Mouse (Mus musculus): Measurements from ENCODE around the gene Igsf11. TPM values are rescaled to one million over a fixed set of nuclear protein-coding genes. Genes with fewer than 3 reads are reported as not detected.

The Igsf11 gene
- polyA plus RNA-seq, 1 experiment from 2014 or later: 0.16 TPM

GRCm38 (mm10) chr16:39037257-39037656 is 144.8 kb downstream of the Igsf11 start:
- WGBS: 28% methylated on average over 4 of the region's 4 CpGs
- no peaks in the 10 kb centered on the region for H3K9me3 ChIP-seq (ENCODE audit: control insufficient read depth, low read length)
- ATAC-seq (ENCODE audit: low read depth): no peak
- no peaks in the 10 kb centered on the region for H3K36me3 ChIP-seq (ENCODE audit: control insufficient read depth, insufficient read depth, low read length)
- no peaks in the 10 kb centered on the region for H3K27me3 ChIP-seq (ENCODE audit: control insufficient read depth, insufficient read depth, low read depth, low read length)
- H3K4me2 ChIP-seq (ENCODE audit: low read depth, low read length): no peak overlapping the region
- H3K27ac ChIP-seq (ENCODE audit: low read length): no peak overlapping the region
- H3K9ac ChIP-seq (ENCODE audit: low read length): no peak overlapping the region
- H3K4me1 ChIP-seq (replicated peaks; ENCODE audit: control insufficient read depth, insufficient read depth, low read length): no peaks in the 10 kb centered on the region
- H3K4me3 ChIP-seq (ENCODE audit: low read length): no peak overlapping the region

- H3K27ac ChIP-seq (ENCODE audit: low read length): no peak overlapping the region
- no peaks in the 10 kb centered on the region for H3K27me3 ChIP-seq (ENCODE audit: control insufficient read depth, insufficient read depth, low read depth, low read length)
- H3K9ac ChIP-seq (ENCODE audit: low read length): no peak overlapping the region
- H3K36me3 ChIP-seq (ENCODE audit: control insufficient read depth, insufficient read depth, low read length): no peaks in the 10 kb centered on the region
- WGBS: 55% methylated on average over 5 of the region's 5 CpGs
- no peak for ATAC-seq (ENCODE audit: low read depth)
- H3K9me3 ChIP-seq (ENCODE audit: control insufficient read depth, low read length): no peaks in the 10 kb centered on the region
- no peaks in the 10 kb centered on the region for H3K4me1 ChIP-seq (replicated peaks; ENCODE audit: control insufficient read depth, insufficient read depth, low read length)
- H3K4me3 ChIP-seq (ENCODE audit: low read length): no peak overlapping the region
- no peak overlapping the region for H3K4me2 ChIP-seq (ENCODE audit: low read depth, low read length)
These were observed 151.9 kb downstream of the Igsf11 start for GRCm38 (mm10) chr16:39044381-39044780.

DNA sequence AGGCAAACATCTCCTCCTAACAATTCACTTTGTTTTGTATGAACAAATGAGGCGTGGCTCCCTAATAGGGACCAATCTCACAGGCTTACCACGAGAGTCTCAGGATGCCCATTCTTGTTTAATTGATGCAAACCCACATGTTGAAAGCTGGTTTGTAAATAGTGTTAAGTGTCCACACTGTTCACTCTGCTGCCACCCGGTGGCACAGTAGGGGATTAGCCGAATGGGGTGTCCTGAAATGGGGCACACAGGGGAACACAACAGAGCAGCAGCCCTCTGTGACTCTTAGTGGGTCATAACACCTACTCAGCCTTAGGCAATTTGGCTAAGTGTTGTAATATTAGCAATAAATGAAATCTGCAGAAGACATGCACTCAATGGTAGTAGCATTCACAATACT is 156.4 kb downstream of the Igsf11 start:
- Histone ChIP-seq H3K4me2 (ENCODE audit: low read depth, low read length) (no peak overlapping the region), H3K4me1 (replicated peaks; ENCODE audit: control insufficient read depth, insufficient read depth, low read length) (no peaks in the 10 kb centered on the region), H3K27me3 (ENCODE audit: control insufficient read depth, insufficient read depth, low read depth, low read length) (no peaks in the 10 kb centered on the region), H3K27ac (ENCODE audit: low read length) (no peak overlapping the region), H3K4me3 (ENCODE audit: low read length) (no peak overlapping the region), H3K9ac (ENCODE audit: low read length) (no peak overlapping the region), H3K9me3 (ENCODE audit: control insufficient read depth, low read length) (no peaks in the 10 kb centered on the region), H3K36me3 (ENCODE audit: control insufficient read depth, insufficient read depth, low read length) (no peaks in the 10 kb centered on the region)
- 7% methylated on average over 4 of the region's 4 CpGs for WGBS
- ATAC-seq (ENCODE audit: low read depth): no peak

GRCm38 (mm10) chr16:39052971-39053370 is 160.5 kb downstream of the Igsf11 start:
- no peak overlapping the region for H3K27ac ChIP-seq (ENCODE audit: low read length)
- no peaks in the 10 kb centered on the region for H3K36me3 ChIP-seq (ENCODE audit: control insufficient read depth, insufficient read depth, low read length)
- H3K27me3 ChIP-seq (ENCODE audit: control insufficient read depth, insufficient read depth, low read depth, low read length): no peaks in the 10 kb centered on the region; the same call in 1 of the 2 replicates
- H3K4me3 ChIP-seq (ENCODE audit: low read length): no peak overlapping the region
- no peaks in the 10 kb centered on the region for H3K9me3 ChIP-seq (ENCODE audit: control insufficient read depth, low read length)
- H3K9ac ChIP-seq (ENCODE audit: low read length): no peak overlapping the region
- no peak for ATAC-seq (ENCODE audit: low read depth)
- WGBS: 0% methylated on average over 2 of the region's 2 CpGs
- no peak overlapping the region for H3K4me2 ChIP-seq (ENCODE audit: low read depth, low read length)
- no peaks in the 10 kb centered on the region for H3K4me1 ChIP-seq (replicated peaks; ENCODE audit: control insufficient read depth, insufficient read depth, low read length)

GRCm38 (mm10) chr16:39053779-39054178 is 161.3 kb downstream of the Igsf11 start:
- H3K36me3 ChIP-seq (ENCODE audit: control insufficient read depth, insufficient read depth, low read length): no peaks in the 10 kb centered on the region
- H3K4me3 ChIP-seq (ENCODE audit: low read length): no peak overlapping the region
- H3K9ac ChIP-seq (ENCODE audit: low read length): no peak overlapping the region
- H3K27ac ChIP-seq (ENCODE audit: low read length): no peak overlapping the region
- no peaks in the 10 kb centered on the region for H3K4me1 ChIP-seq (replicated peaks; ENCODE audit: control insufficient read depth, insufficient read depth, low read length)
- ATAC-seq (ENCODE audit: low read depth): no peak
- no peaks in the 10 kb centered on the region for H3K9me3 ChIP-seq (ENCODE audit: control insufficient read depth, low read length)
- 55% methylated on average over 2 of the region's 2 CpGs for WGBS
- H3K4me2 ChIP-seq (ENCODE audit: low read depth, low read length): no peak overlapping the region
- no peaks in the 10 kb centered on the region; the same call in 1 of the 2 replicates for H3K27me3 ChIP-seq (ENCODE audit: control insufficient read depth, insufficient read depth, low read depth, low read length)

DNA sequence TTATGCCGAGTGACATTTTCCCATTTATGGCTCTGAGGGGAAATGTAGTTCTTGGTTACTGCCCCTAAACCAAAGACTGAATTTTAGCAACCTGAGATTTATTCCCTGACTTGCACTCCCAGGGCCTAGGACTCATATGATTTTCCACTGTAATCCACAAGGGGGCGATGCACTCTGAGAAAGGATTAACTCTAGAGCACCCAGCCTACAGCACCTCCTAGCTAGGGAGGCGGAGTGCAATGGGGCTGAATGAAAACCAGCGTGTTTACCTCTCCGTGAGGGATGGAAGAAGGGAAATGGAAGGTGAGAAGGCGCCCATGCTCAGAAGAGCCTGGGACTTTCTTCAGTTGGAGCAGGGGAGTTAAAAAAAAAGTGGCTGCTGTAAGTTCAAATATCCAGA is 163.6 kb downstream of the Igsf11 start:
- Histone ChIP-seq H3K27ac (ENCODE audit: low read length) (no peak overlapping the region), H3K4me1 (replicated peaks; ENCODE audit: control insufficient read depth, insufficient read depth, low read length) (no peaks in the 10 kb centered on the region), H3K27me3 (ENCODE audit: control insufficient read depth, insufficient read depth, low read depth, low read length) (no peaks in the 10 kb centered on the region; the same call in 1 of the 2 replicates), H3K36me3 (ENCODE audit: control insufficient read depth, insufficient read depth, low read length) (no peaks in the 10 kb centered on the region), H3K9me3 (ENCODE audit: control insufficient read depth, low read length) (no peaks in the 10 kb centered on the region), H3K9ac (ENCODE audit: low read length) (no peak overlapping the region), H3K4me2 (ENCODE audit: low read depth, low read length) (no peak overlapping the region), H3K4me3 (ENCODE audit: low read length) (no peak overlapping the region)
- 20% methylated on average over 6 of the region's 6 CpGs for WGBS
- no peak for ATAC-seq (ENCODE audit: low read depth)

DNA sequence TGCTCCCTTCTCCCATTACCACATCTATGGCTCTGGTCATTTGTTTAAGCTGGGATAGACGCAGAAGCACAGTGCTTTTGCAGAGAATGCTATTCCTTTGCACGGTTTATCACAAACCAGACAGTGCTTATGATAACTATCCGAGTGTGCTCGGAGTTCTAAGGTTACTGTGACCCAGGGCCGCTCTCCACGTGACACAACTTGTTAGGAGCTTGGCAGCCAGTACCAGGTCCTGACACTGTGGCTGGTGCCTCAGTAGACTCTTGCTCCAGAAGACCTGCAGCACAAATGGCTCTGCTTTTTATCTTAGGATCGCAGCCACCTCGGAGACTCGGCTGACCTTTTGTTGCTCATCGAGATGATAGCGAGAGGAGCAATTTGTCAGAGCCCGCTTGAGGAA is 164.5 kb downstream of the Igsf11 start:
- Histone ChIP-seq H3K27ac (ENCODE audit: low read length) (no peak overlapping the region), H3K4me1 (replicated peaks; ENCODE audit: control insufficient read depth, insufficient read depth, low read length) (no peaks in the 10 kb centered on the region), H3K9ac (ENCODE audit: low read length) (no peak overlapping the region), H3K4me3 (ENCODE audit: low read length) (no peak overlapping the region), H3K9me3 (ENCODE audit: control insufficient read depth, low read length) (no peaks in the 10 kb centered on the region), H3K27me3 (ENCODE audit: control insufficient read depth, insufficient read depth, low read depth, low read length) (no peaks in the 10 kb centered on the region; the same call in 1 of the 2 replicates), H3K36me3 (ENCODE audit: control insufficient read depth, insufficient read depth, low read length) (no peaks in the 10 kb centered on the region), H3K4me2 (ENCODE audit: low read depth, low read length) (no peak overlapping the region)
- ATAC-seq (ENCODE audit: low read depth): no peak
- 31% methylated on average over 12 of the region's 12 CpGs for WGBS

DNA sequence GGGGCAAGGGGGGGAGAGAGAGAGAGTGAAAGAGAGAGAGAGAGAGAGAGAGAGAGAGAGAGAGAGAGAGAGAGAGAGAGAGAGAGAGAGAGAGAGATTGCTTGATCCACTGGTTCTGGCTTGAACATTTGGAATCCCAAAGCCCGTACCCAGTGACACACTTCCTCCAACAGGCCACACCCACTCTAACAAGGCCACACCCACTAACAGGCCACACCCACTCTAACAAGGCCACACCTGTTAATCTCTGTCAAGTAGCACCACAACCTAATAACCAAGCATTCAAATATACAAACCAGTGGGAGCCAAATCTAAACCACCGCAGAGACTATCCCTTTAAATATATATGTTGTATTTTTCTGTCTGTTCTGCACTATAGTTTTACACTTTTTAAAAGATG is 166.4 kb downstream of the Igsf11 start:
- no peak overlapping the region for H3K4me2 ChIP-seq (ENCODE audit: low read depth, low read length)
- no peaks in the 10 kb centered on the region for H3K4me1 ChIP-seq (replicated peaks; ENCODE audit: control insufficient read depth, insufficient read depth, low read length)
- no peak overlapping the region for H3K4me3 ChIP-seq (ENCODE audit: low read length)
- H3K9ac ChIP-seq (ENCODE audit: low read length): no peak overlapping the region
- no peaks in the 10 kb centered on the region for H3K36me3 ChIP-seq (ENCODE audit: control insufficient read depth, insufficient read depth, low read length)
- WGBS: 84% methylated on average over 2 of the region's 2 CpGs
- no peak overlapping the region for H3K27ac ChIP-seq (ENCODE audit: low read length)
- ATAC-seq (ENCODE audit: low read depth): no peak
- no peaks in the 10 kb centered on the region for H3K9me3 ChIP-seq (ENCODE audit: control insufficient read depth, low read length)
- H3K27me3 ChIP-seq (ENCODE audit: control insufficient read depth, insufficient read depth, low read depth, low read length): no peaks in the 10 kb centered on the region; the same call in 1 of the 2 replicates

DNA sequence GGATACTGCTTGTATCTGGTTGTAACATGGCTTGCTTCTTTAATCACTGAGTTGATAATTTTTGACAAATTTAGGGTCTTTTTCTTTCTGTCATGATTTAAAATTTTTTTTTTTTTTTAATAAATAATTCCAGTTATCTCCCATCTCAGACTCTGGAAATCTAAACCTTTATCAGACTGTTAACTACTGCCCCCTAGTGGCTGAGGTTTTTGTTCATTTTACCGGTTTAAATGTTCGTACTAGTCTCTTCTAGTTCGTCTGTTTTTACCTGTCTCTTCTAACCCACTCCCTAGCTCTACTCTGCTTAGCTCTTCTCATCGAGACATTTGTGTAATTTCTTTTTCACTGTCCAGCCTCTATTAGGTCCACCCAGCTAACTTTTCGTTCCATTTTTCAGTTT is 170.1 kb downstream of the Igsf11 start:
- H3K27ac ChIP-seq (ENCODE audit: low read length): no peak overlapping the region
- no peak for ATAC-seq (ENCODE audit: low read depth)
- no peak overlapping the region for H3K4me3 ChIP-seq (ENCODE audit: low read length)
- H3K9ac ChIP-seq (ENCODE audit: low read length): no peak overlapping the region
- H3K4me2 ChIP-seq (ENCODE audit: low read depth, low read length): no peak overlapping the region
- no peaks in the 10 kb centered on the region for H3K27me3 ChIP-seq (ENCODE audit: control insufficient read depth, insufficient read depth, low read depth, low read length)
- H3K4me1 ChIP-seq (replicated peaks; ENCODE audit: control insufficient read depth, insufficient read depth, low read length): no peaks in the 10 kb centered on the region
- H3K9me3 ChIP-seq (ENCODE audit: control insufficient read depth, low read length): no peaks in the 10 kb centered on the region
- no peaks in the 10 kb centered on the region for H3K36me3 ChIP-seq (ENCODE audit: control insufficient read depth, insufficient read depth, low read length)
- 39% methylated on average over 5 of the region's 5 CpGs for WGBS

DNA sequence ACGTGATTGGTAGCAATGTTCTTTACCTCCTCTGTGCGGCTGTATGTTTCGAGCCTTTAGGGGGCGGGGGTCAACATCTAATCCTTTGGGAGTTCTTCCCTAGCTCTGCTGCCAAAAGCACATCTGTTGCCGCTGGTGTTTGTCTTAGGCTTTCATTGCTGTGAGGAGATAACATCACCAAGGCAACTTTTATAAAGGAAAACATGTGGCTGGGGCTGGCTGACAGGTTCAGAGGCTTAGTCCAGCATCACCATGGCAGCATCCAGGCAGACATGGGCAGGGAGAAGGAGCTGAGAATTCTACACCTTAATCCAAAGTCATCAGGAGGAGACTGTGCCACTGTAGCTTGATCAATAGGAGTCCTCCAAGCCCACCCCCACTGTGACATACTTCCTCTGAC is 173.1 kb downstream of the Igsf11 start:
- no peaks in the 10 kb centered on the region for H3K4me1 ChIP-seq (replicated peaks; ENCODE audit: control insufficient read depth, insufficient read depth, low read length)
- no peak for ATAC-seq (ENCODE audit: low read depth)

More for the DNA sequence above, 173.1 kb downstream of the Igsf11 start:
- no peak overlapping the region for H3K4me3 ChIP-seq (ENCODE audit: low read length)
- no peak overlapping the region for H3K27ac ChIP-seq (ENCODE audit: low read length)
- whole genome bisulfite sequencing: 25% methylated on average over 5 of the region's 5 CpGs
- no peak overlapping the region for H3K9ac ChIP-seq (ENCODE audit: low read length)
- no peaks in the 10 kb centered on the region for H3K27me3 ChIP-seq (ENCODE audit: control insufficient read depth, insufficient read depth, low read depth, low read length)
- no peak overlapping the region for H3K4me2 ChIP-seq (ENCODE audit: low read depth, low read length)
- H3K36me3 ChIP-seq (ENCODE audit: control insufficient read depth, insufficient read depth, low read length): no peaks in the 10 kb centered on the region
- H3K9me3 ChIP-seq (ENCODE audit: control insufficient read depth, low read length): no peaks in the 10 kb centered on the region
